Mouse (Mus musculus) hindbrain, embryonic 11.5 days (tissue): ENCODE measurements around the gene Anp32e. TPM values are rescaled to one million over a fixed set of nuclear protein-coding genes. Genes with fewer than 3 reads are reported as not detected.
"Not testable (repeated sequence)": the region's sequence is repeated elsewhere in the genome, so short reads cannot be mapped to it uniquely, and the experiment has no call there.

ENCODE experiments used
- ATAC-seq: fragments of 200-750 bp; cut with Nextera tagmentation; 2 replicates; pipeline ENCODE4 v1.8.0; 2017; ENCODE audit warnings: mild to moderate bottlenecking, moderate TSS enrichment, moderate library complexity; ENCODE audit not compliant: low FRiP score
- DNase-seq: peaks from one replicate; pipeline ENCODE4 v3.0.0-alpha.2; 2015; ENCODE audit warnings: low spot score
- H3K27ac ChIP-seq: fragments of 300-500 bp; sonication (generic); 2 replicates; pipeline ENCODE4 v1.5.1; 2014; ENCODE audit warnings: mild to moderate bottlenecking, low read depth, low read length
- H3K27me3 ChIP-seq: fragments of 300-500 bp; sonication (generic); 2 replicates; pipeline ENCODE4 v1.6.1; 2014; ENCODE audit warnings: mild to moderate bottlenecking, low read length, moderate library complexity, mixed read lengths; ENCODE audit not compliant: control insufficient read depth, insufficient read depth
- H3K36me3 ChIP-seq: fragments of 300-500 bp; sonication (generic); 2 replicates; pipeline ENCODE4 v1.6.1; 2014; ENCODE audit warnings: mild to moderate bottlenecking, low read length, moderate library complexity, mixed read lengths; ENCODE audit not compliant: control insufficient read depth, insufficient read depth
- H3K4me1 ChIP-seq: fragments of 300-500 bp; sonication (generic); replicated peaks from 2 replicates; pipeline ENCODE4 v1.6.1; 2014; ENCODE audit warnings: low read length, mixed read lengths; ENCODE audit not compliant: control insufficient read depth, insufficient read depth
- H3K4me2 ChIP-seq: fragments of 300-500 bp; sonication (generic); replicated peaks from 2 replicates; pipeline ENCODE4 v1.6.1; 2014; ENCODE audit warnings: mild to moderate bottlenecking, low read depth, low read length
- H3K4me3 ChIP-seq: fragments of 300-500 bp; sonication (generic); 2 replicates; pipeline ENCODE4 v1.5.1; 2014; ENCODE audit warnings: low read depth, low read length
- H3K9ac ChIP-seq: fragments of 300-500 bp; sonication (generic); 2 replicates; pipeline ENCODE4 v1.6.1; 2014; ENCODE audit warnings: low read depth, low read length
- H3K9me3 ChIP-seq: fragments of 300-500 bp; sonication (generic); 2 replicates; pipeline ENCODE4 v1.6.1; 2016; ENCODE audit warnings: low read length; ENCODE audit not compliant: control insufficient read depth
- WGBS: fragments of 180-500 bp; shearing (Covaris S2); extraction: QIAGEN DNeasy Blood & Tissue Kit; methylation state at CpG from one replicate; pipeline ENCODE4 v1.1.7; 2014; 5-methylcytosine and 5-hydroxymethylcytosine counted together
- polyA plus RNA-seq: library from polyadenylated mRNA; unstranded; fragments of >200 nt; fragmentation: Nextera tagmentation; extraction: Ambion mirVana; gene quantifications from 2 replicates; pipeline ENCODE4 v1.2.1, GENCODE M21; 2014

The Anp32e gene
- polyA plus RNA-seq, 1 experiment from 2014 or later: 114 TPM

DNA sequence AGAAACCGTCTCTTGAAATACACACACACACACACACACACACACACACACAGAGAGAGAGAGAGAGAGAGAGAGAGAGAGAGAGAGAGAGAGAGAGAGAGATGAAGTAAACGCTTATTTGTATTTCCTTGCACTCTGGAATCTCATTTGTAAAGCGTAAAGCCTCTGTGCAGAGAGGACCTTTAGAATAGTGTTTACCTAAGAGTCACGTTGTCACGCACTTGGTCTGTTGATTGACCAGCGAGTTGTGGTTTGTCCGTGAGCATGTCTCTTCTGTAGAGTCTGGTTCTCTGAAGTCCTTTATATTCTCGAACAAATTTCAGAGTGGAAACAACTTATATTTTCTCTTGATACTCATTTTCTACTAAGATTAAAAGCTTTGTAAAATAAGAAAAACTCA lies 15.7 kb downstream of the Anp32e start:
- Histone ChIP-seq H3K4me1 (no peaks in the 10 kb centered on the region), H3K36me3 (peaks cover 12% of the 10 kb centered on the region), H3K27me3 (no peaks in the 10 kb centered on the region), H3K9ac (no peak overlapping the region), H3K9me3 (no peaks in the 10 kb centered on the region), H3K4me3 (no peak overlapping the region), H3K4me2 (no peak overlapping the region), H3K27ac (no peak overlapping the region)
- DNase-seq (no peak), ATAC-seq (no peak)
- WGBS: 92% methylated on average over 8 of the region's 8 CpGs

DNA sequence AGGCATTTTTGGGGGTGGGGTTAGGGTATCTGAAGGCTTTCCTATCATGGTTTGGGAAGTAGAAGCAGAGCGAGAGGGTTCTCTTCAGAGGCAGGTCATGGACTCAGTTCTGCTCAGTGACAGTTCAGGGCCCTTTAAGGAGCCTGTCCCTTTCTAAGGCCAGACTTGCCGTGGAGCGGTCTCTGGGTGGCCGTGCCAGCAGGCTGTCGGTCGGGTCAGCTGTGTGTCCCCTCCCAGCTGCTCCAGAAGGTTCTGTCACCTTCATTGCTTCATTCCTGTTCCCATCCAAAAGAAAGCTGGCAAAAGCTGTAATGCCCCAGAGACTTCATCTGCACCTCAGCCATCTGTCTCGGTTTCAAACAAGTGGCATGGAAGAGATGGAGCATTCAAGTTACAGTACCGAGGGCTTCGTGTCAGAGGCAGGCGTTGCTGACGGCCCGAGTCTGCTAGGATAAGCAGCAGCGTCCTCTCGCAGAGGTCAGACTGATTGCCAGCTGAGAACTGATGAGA lies 16.7 kb downstream of the Anp32e start:
- no peaks in the 10 kb centered on the region for H3K27me3 ChIP-seq
- no peak overlapping the region for H3K4me3 ChIP-seq
- no peak for ATAC-seq
- H3K9me3 ChIP-seq: no peaks in the 10 kb centered on the region
- H3K4me2 ChIP-seq: no peak overlapping the region; the same call in 1 of the 2 replicates
- no peak for DNase-seq
- H3K36me3 ChIP-seq: peaks cover 9% of the 10 kb centered on the region
- H3K4me1 ChIP-seq: no peaks in the 10 kb centered on the region
- H3K27ac ChIP-seq: no peak overlapping the region
- 90% methylated on average over 14 of the region's 14 CpGs for WGBS
- no peak overlapping the region for H3K9ac ChIP-seq

DNA sequence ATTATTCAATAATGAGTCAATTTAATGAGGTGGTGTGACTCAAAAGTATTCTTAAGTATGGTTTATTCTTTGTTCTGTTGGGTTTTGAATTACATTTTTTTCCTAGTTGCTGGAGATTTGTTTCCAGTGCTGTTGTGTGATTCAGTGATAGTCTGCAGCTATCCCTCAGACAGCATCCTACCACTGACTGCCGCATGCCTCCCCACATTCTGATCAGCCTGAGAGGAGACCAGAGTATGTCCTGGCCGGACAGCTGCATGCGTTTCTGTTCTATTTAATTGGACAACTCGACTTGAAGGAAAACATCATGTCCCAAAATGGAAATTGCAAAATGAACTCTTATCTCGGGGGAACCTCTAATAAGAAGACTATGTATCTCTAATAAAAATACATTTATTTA lies 19.3 kb downstream of the Anp32e start:
- ATAC-seq (no peak), DNase-seq (no peak)
- Histone ChIP-seq H3K4me3 (no peak overlapping the region), H3K36me3 (no peaks in the 10 kb centered on the region), H3K4me2 (no peak overlapping the region), H3K4me1 (no peaks in the 10 kb centered on the region), H3K9me3 (no peaks in the 10 kb centered on the region), H3K27ac (no peak overlapping the region), H3K27me3 (no peaks in the 10 kb centered on the region), H3K9ac (no peak overlapping the region)
- WGBS: 91% methylated on average over 5 of the region's 5 CpGs

GRCm38 (mm10) chr3:95950763-95951551 lies 21.9 kb downstream of the Anp32e start:
- Histone ChIP-seq H3K4me1 (no peaks in the 10 kb centered on the region), H3K4me3 (peak overlapping the region; percentile 43), H3K9me3 (no peaks in the 10 kb centered on the region), H3K9ac (peak overlapping the region; percentile 58), H3K27me3 (no peaks in the 10 kb centered on the region), H3K36me3 (no peaks in the 10 kb centered on the region), H3K27ac (peak overlapping the region; percentile 95), H3K4me2 (peak overlapping the region; percentile 71)
- ATAC-seq: peak; percentile 95
- peak; percentile 93 for DNase-seq
- WGBS: 2% methylated on average over 49 of the region's 49 CpGs

DNA sequence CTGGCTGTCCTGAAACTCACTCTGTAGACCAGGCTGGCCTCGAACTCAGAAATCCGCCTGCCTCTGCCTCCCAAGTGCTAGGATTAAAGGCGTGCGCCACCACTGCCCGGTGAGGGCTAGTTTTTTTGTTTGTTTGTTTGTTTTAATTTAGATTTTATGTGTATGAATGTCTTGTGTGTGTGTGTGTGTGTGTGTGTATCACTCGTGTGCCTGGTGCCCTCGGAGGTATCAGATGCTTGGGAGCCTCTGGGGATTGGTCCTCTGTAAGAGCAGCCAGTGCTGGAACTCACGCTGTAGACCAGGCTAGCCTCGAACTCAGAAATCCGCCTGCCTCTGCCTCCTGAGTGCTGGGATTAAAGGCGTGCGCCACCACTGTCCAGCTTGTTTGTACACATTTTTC lies 22.5 kb downstream of the Anp32e start:
- Histone ChIP-seq H3K9ac (peak overlapping the region; percentile 58), H3K27ac (peak overlapping the region; percentile 95), H3K4me3 (peak overlapping the region; percentile 43), H3K4me2 (peak overlapping the region; percentile 71)
- H3K9me3 ChIP-seq, DNase-seq, H3K4me1 ChIP-seq, H3K36me3 ChIP-seq, H3K27me3 ChIP-seq: not testable (repeated sequence)
- WGBS: 74% methylated on average over 12 of the region's 12 CpGs
- peak; percentile 34 for ATAC-seq

DNA sequence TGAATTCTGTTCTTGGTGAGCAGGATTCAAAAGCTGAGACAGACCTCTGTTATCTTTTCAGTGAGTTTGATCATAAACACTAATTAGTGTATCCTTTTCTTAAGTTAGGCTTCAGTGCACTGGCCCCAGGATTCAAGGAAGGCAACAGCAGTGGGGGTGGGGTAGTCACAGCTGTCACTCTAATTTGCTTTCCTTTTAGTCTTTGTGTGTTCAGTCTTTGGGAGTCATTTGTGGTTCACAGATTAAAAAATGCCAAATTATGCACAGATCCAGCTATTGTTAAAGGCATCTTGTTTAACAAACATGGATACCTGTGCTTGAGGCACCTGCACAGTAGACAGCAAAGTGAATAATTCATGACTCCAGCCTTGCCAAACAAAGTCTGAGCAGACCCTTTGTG lies 24.0 kb downstream of the Anp32e start:
- H3K9me3 ChIP-seq: no peaks in the 10 kb centered on the region
- H3K36me3 ChIP-seq: no peaks in the 10 kb centered on the region
- no peaks in the 10 kb centered on the region for H3K27me3 ChIP-seq
- no peak overlapping the region for H3K4me2 ChIP-seq
- DNase-seq (peak; percentile 58), ATAC-seq (no peak)
- peak overlapping the region; percentile 76 for H3K27ac ChIP-seq
- no peak overlapping the region for H3K4me3 ChIP-seq
- H3K9ac ChIP-seq: peak overlapping the region; percentile 29; the same call in 1 of the 2 replicates
- no peaks in the 10 kb centered on the region for H3K4me1 ChIP-seq

DNA sequence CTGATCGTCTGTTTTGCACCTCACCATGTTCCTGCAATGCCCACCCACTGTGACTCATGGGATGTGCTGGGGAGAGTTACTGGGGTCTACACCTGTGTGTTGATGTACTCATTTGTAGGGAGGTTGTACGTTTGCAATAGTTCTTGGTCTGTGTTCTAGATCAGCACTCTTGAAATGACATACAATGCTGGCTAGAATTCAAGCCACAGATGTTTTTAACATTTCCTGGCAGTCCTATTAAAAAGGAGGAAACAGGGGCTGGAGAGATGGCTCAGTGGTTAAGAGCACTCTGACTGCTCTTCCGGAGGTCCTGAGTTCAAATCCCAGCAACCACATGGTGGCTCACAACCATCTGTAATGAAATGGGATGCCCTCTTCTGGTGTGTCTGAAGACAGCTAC lies 24.5 kb downstream of the Anp32e start:
- Histone ChIP-seq H3K4me3 (no peak overlapping the region), H3K9ac (peak overlapping the region; percentile 29; the same call in 1 of the 2 replicates), H3K27me3 (no peaks in the 10 kb centered on the region), H3K4me1 (no peaks in the 10 kb centered on the region), H3K9me3 (no peaks in the 10 kb centered on the region), H3K4me2 (no peak overlapping the region), H3K27ac (peak overlapping the region; percentile 76), H3K36me3 (no peaks in the 10 kb centered on the region)
- 67% methylated on average over 3 of the region's 3 CpGs for WGBS
- DNase-seq (no peak), ATAC-seq (no peak)

GRCm38 (mm10) chr3:95954648-95955173 lies 25.7 kb downstream of the Anp32e start:
- H3K9ac ChIP-seq, H3K9me3 ChIP-seq, H3K4me3 ChIP-seq, H3K4me1 ChIP-seq, DNase-seq, ATAC-seq, H3K27me3 ChIP-seq, H3K4me2 ChIP-seq, H3K27ac ChIP-seq, H3K36me3 ChIP-seq: not testable (repeated sequence)
- WGBS: 89% methylated on average over 12 of the region's 12 CpGs

DNA sequence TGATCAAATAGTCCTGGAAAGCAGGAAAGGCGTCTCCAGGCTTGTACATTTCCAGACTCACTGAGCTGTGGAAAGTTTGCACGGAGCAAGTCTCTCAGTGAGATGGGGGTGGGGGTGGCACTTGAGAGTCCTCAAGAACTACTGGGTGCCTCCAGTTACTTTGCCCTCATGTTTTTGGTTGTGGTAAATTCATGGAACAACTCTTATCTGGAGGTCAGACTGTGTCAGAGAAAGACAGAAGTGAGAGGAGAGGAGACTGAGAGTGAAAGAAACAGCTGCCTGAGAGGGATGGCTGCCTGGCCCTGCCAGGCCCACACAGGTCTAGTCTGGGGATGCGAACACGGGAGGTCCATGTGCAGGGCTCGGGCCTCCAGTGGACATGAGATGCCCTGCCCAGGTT lies 26.3 kb downstream of the Anp32e start:
- Histone ChIP-seq H3K4me1 (no peaks in the 10 kb centered on the region), H3K4me2 (no peak overlapping the region), H3K27me3 (no peaks in the 10 kb centered on the region), H3K27ac (no peak overlapping the region), H3K9ac (no peak overlapping the region), H3K36me3 (no peaks in the 10 kb centered on the region), H3K9me3 (no peaks in the 10 kb centered on the region), H3K4me3 (no peak overlapping the region)
- WGBS: 96% methylated on average over 5 of the region's 5 CpGs
- ATAC-seq (no peak), DNase-seq (no peak)
